Mouse (Mus musculus) neural tube, postnatal 0 days (tissue): ENCODE data around the gene 4930578G10Rik. TPM values are rescaled to one million over a fixed set of nuclear protein-coding genes. Genes with fewer than 3 reads are reported as not detected.

Experiments used
- polyA plus RNA-seq: library from polyadenylated mRNA; unstranded; fragments of >200 nt; fragmentation: Nextera tagmentation; extraction: Ambion mirVana; gene quantifications from 2 replicates; pipeline ENCODE4 v1.2.1, GENCODE M21; 2015

Gene 4930578G10Rik
- polyA plus RNA-seq = 0.48 and 1.2 TPM in 2 replicates

DNA sequence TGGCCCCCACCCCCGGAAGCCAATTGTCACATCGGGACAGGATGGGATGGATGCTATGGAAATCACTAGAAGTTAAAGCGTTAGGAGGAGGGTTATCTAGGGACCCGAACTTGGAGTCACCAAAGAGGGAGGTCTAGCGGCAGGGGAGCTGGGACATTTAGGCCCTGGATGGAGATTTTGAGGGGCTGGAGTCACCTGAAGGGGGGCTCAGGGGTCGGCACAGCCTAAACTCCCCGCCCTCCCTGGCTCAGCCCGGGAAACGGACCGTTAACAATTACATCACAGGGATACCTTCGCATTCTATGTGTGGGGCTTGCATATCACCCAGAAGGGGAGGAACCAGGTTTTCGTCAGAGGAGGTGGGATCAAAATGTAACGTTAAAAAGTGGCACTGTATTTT, at the start of gene 4930578G10Rik:
4930578G10Rik (plus strand) TSS at position 301 of the 400 bp plus-strand sequence.

DNA sequence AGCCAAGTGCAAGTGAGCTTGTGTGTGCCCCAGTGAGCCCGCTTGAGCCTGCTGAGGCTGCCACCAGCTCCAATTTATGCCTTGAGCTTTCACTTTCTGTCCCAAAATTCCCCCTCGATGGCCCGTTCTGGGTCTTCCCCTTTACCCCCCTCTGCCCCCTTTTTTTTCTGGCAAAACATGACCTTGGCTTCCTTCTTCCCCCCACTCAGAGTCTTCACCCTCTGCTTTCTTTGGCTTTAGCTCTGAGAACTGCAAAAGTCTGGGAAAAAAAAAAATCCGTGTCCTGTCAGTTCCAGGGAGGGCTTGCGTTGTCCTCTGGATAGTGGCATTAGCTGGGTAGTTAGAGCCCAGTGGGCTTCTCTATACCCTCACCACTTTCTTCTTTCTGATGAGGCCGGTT, 21.1 kb downstream of the 4930578G10Rik start, which contains the start of gene Ccl19:
Ccl19 (minus strand) TSS at position 101 of the 400 bp plus-strand sequence.

DNA sequence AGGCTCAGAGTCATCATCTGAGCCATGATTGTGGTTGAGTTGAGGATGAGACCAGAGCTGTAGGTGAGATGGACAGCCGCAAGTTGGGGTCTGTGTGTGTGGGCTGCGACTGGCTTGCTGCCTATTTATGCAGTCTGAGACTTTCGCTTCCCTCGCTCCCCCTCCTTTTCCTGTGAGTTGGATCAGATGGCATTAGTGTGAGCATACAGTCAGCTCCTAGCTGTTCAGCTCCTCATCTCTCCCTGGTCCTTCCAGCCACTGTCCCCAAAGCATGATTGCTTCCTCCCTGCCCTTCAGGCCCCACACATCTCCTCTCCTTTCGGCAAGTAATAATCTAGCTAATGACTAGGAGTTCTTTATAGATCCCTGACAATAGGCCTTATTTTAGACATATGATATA, 38.5 kb downstream of the 4930578G10Rik start, which contains the start of gene Ccl21a:
Ccl21a (minus strand) TSS at position 101 of the 400 bp plus-strand sequence.

GRCm38 (mm10) chr4:42853788-42854187, 118.4 kb downstream of the 4930578G10Rik start, which contains the start of gene Fam205a1:
TSS of gene Fam205a1 (minus strand) at chr4:42853888.

DNA sequence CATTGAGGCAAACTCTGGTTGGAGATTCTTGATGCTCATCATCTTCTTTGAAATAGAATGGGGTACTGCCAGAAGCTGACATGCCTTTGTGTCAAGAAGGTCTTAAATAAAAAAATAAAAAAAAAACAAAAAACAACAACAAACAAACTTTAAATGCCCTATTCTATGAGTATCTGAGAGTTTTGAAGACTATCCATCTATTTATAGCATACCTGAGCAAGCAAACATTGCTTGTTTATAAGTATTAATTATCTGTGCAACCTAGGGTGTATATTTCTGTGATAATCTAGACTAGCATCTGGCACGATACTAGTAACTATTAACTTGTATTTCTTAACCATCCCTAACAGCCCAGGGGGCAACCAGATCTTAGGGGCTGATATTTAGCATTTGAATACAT, 121.3 kb downstream of the 4930578G10Rik start, which contains the start of gene Gm12394:
Gm12394 (minus strand) TSS at position 101 of the 400 bp plus-strand sequence.

DNA sequence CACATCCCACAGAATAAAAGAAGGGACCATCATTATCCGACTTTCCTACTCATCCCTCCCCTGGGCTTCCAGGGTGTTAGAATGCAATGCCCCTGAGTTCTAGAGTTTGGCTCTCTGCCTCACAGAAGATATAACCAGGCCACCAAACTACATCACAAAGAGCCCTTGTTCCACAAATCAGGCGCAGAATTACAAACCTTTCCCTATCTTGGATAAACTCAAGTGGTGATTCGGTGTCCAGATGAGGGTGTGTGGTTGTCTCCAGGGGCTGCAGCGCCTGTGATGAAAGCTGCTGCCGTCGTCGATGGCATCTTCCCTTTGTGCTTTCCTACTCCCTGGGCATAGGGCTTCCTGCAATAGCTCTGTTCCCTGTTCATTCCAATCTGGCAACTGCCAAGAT, 138.8 kb downstream of the 4930578G10Rik start, which contains the start of gene Fam205c:
Fam205c (minus strand) TSS at position 101 of the 400 bp plus-strand sequence.

Other genes with a start within 250 kb of the 4930578G10Rik start
- gene Fam205a2, start 207.4 kb upstream of the 4930578G10Rik start, polyA plus RNA-seq = not detected in 2 replicates
- gene Gm10591, start 123.3 kb upstream of the 4930578G10Rik start, polyA plus RNA-seq = not detected in 2 replicates
- gene Gm2564, start 105.8 kb upstream of the 4930578G10Rik start, polyA plus RNA-seq = 0.75 and 1.4 TPM in 2 replicates
- gene Ccl27b, start 80.3 kb upstream of the 4930578G10Rik start, polyA plus RNA-seq = not detected in 2 replicates
- not detected in 2 replicates for gene Il11ra2, start 73.7 kb upstream of the 4930578G10Rik start, polyA plus RNA-seq
- gene Ccl19, start 21.0 kb downstream of the 4930578G10Rik start, polyA plus RNA-seq = 0.49 and 0.62 TPM in 2 replicates
- 0.65 and 0.81 TPM in 2 replicates for gene Ccl21a, start 38.4 kb downstream of the 4930578G10Rik start, polyA plus RNA-seq
- 0.28 TPM in 1 of 2 replicates, not detected in the other for gene Fam205a1, start 118.3 kb downstream of the 4930578G10Rik start, polyA plus RNA-seq
- gene Gm12394, start 121.2 kb downstream of the 4930578G10Rik start, polyA plus RNA-seq = 0.46 and 0.48 TPM in 2 replicates
- gene Fam205c, start 138.7 kb downstream of the 4930578G10Rik start, polyA plus RNA-seq = 4.9 and 5.1 TPM in 2 replicates
- gene Phf24, start 181.1 kb downstream of the 4930578G10Rik start, polyA plus RNA-seq = 45.8 and 51.0 TPM in 2 replicates
- 34.5 and 36.2 TPM in 2 replicates for gene Dnajb5, start 214.3 kb downstream of the 4930578G10Rik start, polyA plus RNA-seq
- gene 1700022I11Rik, start 234.1 kb downstream of the 4930578G10Rik start, polyA plus RNA-seq = 0.26 and 0.31 TPM in 2 replicates